Mouse (Mus musculus): ENCODE data around the gene Cd8b1. TPM values are rescaled to one million over a fixed set of nuclear protein-coding genes. Genes with fewer than 3 reads are reported as not detected.
"Not testable (repeated sequence)": the region's sequence is repeated elsewhere in the genome, so short reads cannot be mapped to it uniquely, and the experiment has no call there.

Gene Cd8b1
- polyA plus RNA-seq, 1 experiment from 2014 or later = not detected

DNA sequence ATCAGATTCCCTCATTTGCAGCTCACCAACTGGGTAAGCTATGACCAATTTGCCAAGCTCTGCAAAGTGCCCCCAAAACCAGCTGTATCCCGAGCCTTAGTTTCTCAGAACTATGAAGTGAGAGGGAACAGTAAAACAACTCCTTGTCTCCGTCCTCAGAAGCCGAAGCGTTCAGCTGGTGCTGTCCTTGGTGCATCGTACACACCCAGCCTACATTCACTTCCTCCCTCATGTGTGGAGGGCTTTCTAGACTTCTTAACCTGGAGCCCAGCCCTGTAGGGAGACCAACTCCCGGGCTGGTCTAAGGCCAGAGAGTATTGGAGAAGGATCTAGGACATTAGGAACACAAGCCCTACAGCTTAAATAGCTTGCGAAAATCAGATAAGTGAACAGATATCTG lies 7.9 kb downstream of the Cd8b1 start:
- WGBS = 88% methylated on average over 7 of the region's 7 CpGs
- H3K4me3 ChIP-seq = no peak overlapping the region
- H3K4me1 ChIP-seq = no peaks in the 10 kb centered on the region
- no peaks in the 10 kb centered on the region for H3K9me3 ChIP-seq
- no peaks in the 10 kb centered on the region for H3K36me3 ChIP-seq (replicated peaks)
- no peak overlapping the region for H3K9ac ChIP-seq
- H3K27me3 ChIP-seq (replicated peaks) = no peaks in the 10 kb centered on the region
- no peak for ATAC-seq (replicated peaks)
- H3K27ac ChIP-seq = no peak overlapping the region
- no peak overlapping the region for H3K4me2 ChIP-seq

DNA sequence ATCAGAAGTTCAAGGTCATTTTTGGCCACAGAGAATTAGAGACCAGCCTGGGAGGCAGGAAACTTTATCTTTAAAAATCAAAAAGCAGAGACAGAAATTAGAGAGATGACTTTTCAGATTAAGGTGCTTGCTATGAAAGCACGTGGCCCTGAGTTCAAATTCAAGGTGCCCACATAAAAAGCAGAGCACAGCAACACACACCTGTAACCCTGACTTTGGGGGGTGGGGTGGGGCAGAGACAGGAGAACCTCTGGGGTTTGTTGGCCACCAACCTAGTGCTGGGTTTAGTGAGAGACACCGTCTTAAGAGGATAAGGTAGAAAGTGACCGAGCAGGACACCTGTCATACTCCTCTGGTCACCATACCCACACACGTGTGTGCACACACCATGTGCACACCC lies 8.9 kb downstream of the Cd8b1 start:
- H3K9me3 ChIP-seq; H3K9ac ChIP-seq; H3K4me3 ChIP-seq; H3K4me2 ChIP-seq; H3K4me1 ChIP-seq; H3K27me3 ChIP-seq (replicated peaks); H3K36me3 ChIP-seq (replicated peaks); ATAC-seq (replicated peaks); H3K27ac ChIP-seq: not testable (repeated sequence)
- 93% methylated on average over 2 of the region's 4 CpGs for WGBS

DNA sequence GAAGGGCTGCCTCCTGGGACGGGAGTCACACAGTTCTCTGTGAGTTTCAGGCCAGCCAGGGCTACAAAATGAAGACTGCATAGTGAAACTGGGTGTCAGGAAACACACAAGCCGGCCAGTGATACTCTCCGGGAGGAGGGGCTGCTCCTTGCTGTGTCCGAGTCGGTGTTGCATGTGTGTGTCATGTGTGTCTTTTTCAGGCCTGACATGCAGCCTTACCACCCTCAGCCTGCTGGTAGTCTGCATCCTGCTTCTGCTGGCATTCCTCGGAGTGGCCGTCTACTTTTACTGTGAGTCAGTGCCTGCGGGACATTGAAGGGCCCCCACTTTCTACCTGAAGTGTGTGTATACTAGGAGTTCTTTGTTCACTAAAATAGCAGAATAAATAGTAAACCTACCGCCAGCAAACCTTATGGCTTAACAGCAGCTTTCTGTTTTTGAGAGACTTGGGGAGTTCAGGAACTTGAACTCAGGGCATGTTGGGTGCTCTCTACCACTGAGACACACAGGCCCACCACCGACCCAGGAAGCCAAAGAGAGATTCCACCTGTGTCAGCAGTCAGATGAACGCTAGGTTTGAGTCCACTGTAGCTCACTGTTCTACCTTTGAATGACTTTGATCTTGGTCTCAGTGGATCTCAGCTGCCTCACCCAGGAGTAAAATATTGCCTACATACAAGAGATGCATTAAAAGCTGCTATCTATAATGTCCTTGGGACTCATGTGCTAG lies 9.8 kb downstream of the Cd8b1 start:
- 80% methylated on average over 11 of the region's 11 CpGs for WGBS
- ATAC-seq (replicated peaks) = no peak

DNA sequence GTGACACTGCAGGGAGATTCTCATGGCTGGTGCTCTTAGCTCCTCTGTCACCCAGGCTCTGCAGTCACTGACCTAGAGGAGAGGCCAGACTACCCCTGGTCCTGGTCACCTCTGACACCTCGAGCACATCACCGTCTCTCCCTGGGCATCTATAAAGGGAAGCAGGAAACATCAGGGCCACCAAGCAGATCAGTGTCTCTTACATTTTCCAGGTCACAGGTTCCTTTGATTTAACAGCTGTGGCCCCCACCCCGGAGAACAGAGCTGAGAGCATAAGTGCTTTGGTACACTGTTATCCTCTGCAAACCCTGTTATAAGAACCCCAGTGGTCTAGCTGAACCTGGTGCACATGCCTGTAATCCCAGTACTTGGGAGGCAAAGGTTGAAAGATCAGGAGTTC lies 10.4 kb downstream of the Cd8b1 start:
- Histone ChIP-seq H3K4me1 (no peaks in the 10 kb centered on the region), H3K27me3 (replicated peaks) (no peaks in the 10 kb centered on the region), H3K27ac (no peak overlapping the region), H3K4me2 (no peak overlapping the region), H3K9ac (no peak overlapping the region), H3K36me3 (replicated peaks) (no peaks in the 10 kb centered on the region), H3K4me3 (no peak overlapping the region), H3K9me3 (no peaks in the 10 kb centered on the region)
- 69% methylated on average over 3 of the region's 3 CpGs for WGBS
- no peak for ATAC-seq (replicated peaks)

More for the DNA sequence above, 9.8 kb downstream of the Cd8b1 start:
- Histone ChIP-seq H3K36me3 (replicated peaks) (no peaks in the 10 kb centered on the region), H3K27ac (no peak overlapping the region), H3K9ac (no peak overlapping the region), H3K4me3 (no peak overlapping the region), H3K9me3 (no peaks in the 10 kb centered on the region), H3K4me2 (no peak overlapping the region), H3K4me1 (no peaks in the 10 kb centered on the region), H3K27me3 (replicated peaks) (no peaks in the 10 kb centered on the region)

DNA sequence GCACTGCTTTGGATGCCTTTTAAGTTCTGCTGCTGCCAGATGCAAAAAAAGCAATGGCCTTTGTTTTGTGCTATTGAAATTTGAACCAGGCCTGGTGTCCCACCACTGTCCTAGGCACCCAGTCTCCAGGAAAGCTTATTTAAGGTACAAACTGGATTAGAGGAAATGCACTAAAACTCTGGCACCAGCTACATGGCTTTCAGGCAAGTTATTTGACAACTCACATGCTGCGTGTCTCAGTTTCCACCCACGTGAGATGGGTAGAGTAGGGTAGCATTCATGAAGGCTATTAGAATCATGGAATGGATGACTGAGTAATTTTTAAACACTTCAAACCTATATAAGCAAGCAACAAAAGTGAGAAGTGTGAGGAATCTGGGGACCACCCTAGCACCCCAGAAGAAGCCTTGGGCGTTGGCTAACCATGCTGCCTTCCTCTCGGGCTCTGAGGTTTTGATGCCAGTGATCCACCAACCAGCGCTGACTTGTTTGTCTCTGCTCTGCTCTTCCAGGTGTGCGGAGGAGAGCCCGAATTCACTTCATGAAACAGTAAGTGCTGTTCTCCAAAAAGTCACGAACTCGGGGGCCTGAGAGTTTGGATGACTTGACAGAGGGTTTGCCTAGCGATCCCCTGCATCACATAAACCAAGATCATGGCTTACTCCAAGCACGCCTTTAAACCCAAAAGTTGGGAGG lies 11.1 kb downstream of the Cd8b1 start:
- WGBS = 92% methylated on average over 11 of the region's 11 CpGs
- no peak for ATAC-seq (replicated peaks)
- Histone ChIP-seq H3K4me3 (no peak overlapping the region), H3K4me1 (no peaks in the 10 kb centered on the region), H3K27ac (no peak overlapping the region), H3K4me2 (no peak overlapping the region), H3K9me3 (no peaks in the 10 kb centered on the region), H3K36me3 (replicated peaks) (no peaks in the 10 kb centered on the region), H3K27me3 (replicated peaks) (no peaks in the 10 kb centered on the region), H3K9ac (no peak overlapping the region)

DNA sequence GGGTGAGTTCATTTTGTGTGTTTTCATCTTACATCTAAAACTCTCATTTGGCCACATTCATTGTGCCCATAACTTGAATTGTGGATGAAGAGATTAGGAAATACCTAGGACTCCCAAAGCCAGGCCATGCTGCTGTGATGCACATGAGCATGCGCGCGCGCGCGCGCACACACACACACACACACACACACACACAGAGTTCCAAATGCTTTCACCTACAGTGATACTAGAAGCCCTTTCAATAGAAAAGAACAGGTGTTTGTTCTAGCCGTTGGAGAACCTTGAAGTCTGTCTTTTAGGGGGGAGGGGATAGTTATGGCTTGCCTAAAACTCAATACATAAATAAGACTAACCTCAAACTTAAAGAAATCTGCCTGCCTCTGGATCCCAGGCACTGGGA lies 15.1 kb downstream of the Cd8b1 start:
- Histone ChIP-seq H3K27ac (no peak overlapping the region), H3K36me3 (replicated peaks) (no peaks in the 10 kb centered on the region), H3K27me3 (replicated peaks) (no peaks in the 10 kb centered on the region), H3K9ac (no peak overlapping the region), H3K4me3 (no peak overlapping the region), H3K4me1 (no peaks in the 10 kb centered on the region), H3K9me3 (no peaks in the 10 kb centered on the region), H3K4me2 (no peak overlapping the region)
- no peak for ATAC-seq (replicated peaks)
- WGBS = 96% methylated on average over 8 of the region's 8 CpGs

DNA sequence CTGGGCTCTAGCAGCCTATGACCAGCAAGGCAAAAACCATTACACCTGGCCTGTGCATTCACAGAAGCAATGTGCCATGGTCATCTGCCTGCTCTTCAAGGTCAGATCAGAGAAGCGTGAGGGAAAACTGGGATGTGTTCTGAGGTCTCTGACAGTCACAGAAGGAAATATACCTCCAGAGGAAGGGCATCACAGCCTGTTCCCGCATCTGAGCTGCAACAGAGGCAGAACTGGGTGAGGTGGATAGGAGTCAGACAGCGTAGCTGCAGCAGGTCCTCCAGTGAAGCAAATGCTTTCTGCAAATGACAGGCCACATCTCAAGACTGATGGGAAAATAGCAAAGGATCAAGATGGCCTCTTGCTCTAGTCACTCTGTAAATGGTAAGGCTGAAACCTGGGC lies 16.4 kb downstream of the Cd8b1 start:
- no peaks in the 10 kb centered on the region for H3K4me1 ChIP-seq
- H3K4me2 ChIP-seq = no peak overlapping the region
- no peaks in the 10 kb centered on the region for H3K36me3 ChIP-seq (replicated peaks)
- no peak overlapping the region for H3K27ac ChIP-seq
- no peaks in the 10 kb centered on the region for H3K27me3 ChIP-seq (replicated peaks)
- ATAC-seq (replicated peaks) = no peak
- H3K4me3 ChIP-seq = no peak overlapping the region
- H3K9me3 ChIP-seq = no peaks in the 10 kb centered on the region
- no peak overlapping the region for H3K9ac ChIP-seq
- 89% methylated on average over 3 of the region's 3 CpGs for WGBS

DNA sequence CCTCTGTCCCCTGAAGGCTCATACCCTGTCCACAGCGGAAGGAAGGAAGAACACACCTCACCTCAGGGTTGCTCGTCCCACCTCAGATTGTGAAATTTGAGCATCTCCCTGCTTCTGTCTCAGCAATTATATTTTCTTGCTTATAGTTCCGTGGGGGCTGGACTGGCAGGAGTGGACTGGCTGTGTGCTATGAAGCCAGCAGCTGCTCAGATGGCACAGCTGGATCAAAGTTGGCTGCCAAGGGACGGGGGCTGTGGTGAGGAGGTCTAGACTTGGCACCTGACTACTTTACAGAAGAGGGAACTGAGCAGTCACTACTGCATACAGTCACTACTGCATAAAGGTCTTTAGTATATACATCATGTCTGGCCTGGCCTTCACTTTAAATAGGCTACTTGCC lies 16.8 kb downstream of the Cd8b1 start:
- Histone ChIP-seq H3K4me2 (no peak overlapping the region), H3K9ac (no peak overlapping the region), H3K9me3 (no peaks in the 10 kb centered on the region), H3K4me1 (no peaks in the 10 kb centered on the region), H3K27me3 (replicated peaks) (no peaks in the 10 kb centered on the region), H3K27ac (no peak overlapping the region), H3K4me3 (no peak overlapping the region), H3K36me3 (replicated peaks) (no peaks in the 10 kb centered on the region)
- no peak for ATAC-seq (replicated peaks)
- WGBS = 76% methylated on average over 4 of the region's 4 CpGs

DNA sequence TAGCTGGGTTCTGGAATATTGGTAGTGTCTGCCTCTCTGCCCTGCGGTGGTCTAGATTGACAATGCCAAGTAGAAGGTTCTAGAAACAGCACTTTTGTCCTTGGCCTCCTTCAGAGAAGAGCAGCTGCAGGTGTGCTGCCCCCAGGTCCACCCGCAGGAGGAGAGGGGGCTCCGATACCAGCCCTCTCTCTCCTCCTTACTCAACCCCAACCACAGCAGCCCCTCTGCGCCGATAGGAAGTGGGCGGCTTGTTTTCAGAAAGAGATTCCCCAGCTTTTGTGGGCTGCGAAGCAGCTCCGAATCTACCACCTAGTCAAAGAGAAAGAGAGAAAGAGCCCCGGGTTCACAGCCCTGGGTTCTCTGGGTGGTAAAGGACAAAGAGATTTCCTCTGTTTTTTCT lies 18.6 kb downstream of the Cd8b1 start:
- ATAC-seq (replicated peaks) = no peak
- Histone ChIP-seq H3K9me3 (no peaks in the 10 kb centered on the region), H3K27ac (no peak overlapping the region), H3K27me3 (replicated peaks) (no peaks in the 10 kb centered on the region), H3K4me3 (no peak overlapping the region), H3K4me2 (no peak overlapping the region), H3K4me1 (no peaks in the 10 kb centered on the region), H3K36me3 (replicated peaks) (no peaks in the 10 kb centered on the region), H3K9ac (no peak overlapping the region)
- WGBS = 89% methylated on average over 9 of the region's 9 CpGs

DNA sequence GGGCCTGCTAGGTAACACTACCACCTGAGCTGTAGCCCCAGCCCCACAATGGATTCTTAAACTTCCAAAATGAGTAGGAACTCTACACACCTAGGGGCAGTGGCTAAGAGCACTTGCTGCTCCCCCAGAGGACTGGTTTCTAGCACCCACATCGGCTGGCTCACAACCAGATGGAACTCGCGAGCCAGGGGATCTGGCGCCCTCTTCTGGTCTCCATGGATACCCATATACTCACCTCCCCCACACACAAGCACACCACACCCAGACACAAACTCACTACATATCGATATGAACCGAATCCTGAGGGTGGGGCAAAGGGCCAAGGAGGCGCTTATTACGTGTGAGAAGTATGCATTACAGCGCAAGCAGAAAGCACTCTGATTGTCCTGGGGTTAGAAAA lies 25.4 kb downstream of the Cd8b1 start:
- no peaks in the 10 kb centered on the region for H3K9me3 ChIP-seq
- no peak overlapping the region for H3K4me3 ChIP-seq
- no peak for ATAC-seq (replicated peaks)
- no peak overlapping the region for H3K4me2 ChIP-seq
- 97% methylated on average over 9 of the region's 9 CpGs for WGBS
- H3K4me1 ChIP-seq = no peaks in the 10 kb centered on the region
- no peaks in the 10 kb centered on the region for H3K27me3 ChIP-seq (replicated peaks)
- H3K36me3 ChIP-seq (replicated peaks) = no peaks in the 10 kb centered on the region
- no peak overlapping the region for H3K27ac ChIP-seq
- H3K9ac ChIP-seq = no peak overlapping the region

DNA sequence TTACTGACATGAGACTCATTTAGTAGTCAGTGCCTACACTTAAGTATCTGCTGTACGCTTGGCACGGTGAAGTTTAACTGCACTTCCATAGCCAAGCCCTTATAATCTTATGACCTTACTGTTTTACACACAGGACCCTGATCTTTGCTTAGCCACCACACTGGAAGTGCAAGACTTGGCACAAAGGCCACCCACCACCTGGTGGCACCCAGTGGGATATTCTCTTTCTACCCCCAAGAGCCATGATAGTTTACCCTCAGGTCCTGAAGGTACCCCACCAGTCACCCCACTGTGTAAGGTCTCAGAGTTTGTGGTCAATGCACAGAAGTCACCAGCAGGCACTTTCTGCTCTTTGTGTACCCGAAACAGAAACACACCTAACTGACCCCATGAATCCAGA lies 28.6 kb downstream of the Cd8b1 start:
- no peak overlapping the region for H3K4me3 ChIP-seq
- no peaks in the 10 kb centered on the region for H3K36me3 ChIP-seq (replicated peaks)
- no peak overlapping the region for H3K27ac ChIP-seq
- H3K4me2 ChIP-seq = no peak overlapping the region
- no peak overlapping the region for H3K9ac ChIP-seq
- WGBS = 94% methylated on average over 3 of the region's 3 CpGs
- H3K4me1 ChIP-seq = no peaks in the 10 kb centered on the region
- no peaks in the 10 kb centered on the region for H3K9me3 ChIP-seq
- no peaks in the 10 kb centered on the region for H3K27me3 ChIP-seq (replicated peaks)
- ATAC-seq (replicated peaks) = no peak

DNA sequence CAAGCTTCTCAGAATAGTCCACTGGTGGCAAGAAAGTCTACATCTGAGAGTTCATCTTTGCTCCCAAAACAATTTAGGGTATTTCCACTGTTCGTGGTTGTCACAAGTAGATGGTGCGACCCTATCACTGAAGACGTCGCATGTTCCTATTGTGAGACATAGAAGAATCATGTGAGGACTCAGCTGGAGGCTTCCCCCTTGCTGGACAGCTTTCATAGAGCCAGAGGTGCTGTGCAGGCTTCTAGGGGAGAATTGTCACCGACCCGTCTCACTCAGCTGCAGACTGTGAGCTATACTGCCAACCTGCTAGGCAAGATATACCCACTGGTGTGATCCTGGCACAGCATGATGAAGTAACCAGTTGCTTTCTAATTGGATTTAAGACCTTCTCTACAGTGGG lies 29.6 kb downstream of the Cd8b1 start:
- Histone ChIP-seq H3K27me3 (replicated peaks) (no peaks in the 10 kb centered on the region), H3K9me3 (no peaks in the 10 kb centered on the region), H3K4me2 (no peak overlapping the region), H3K27ac (no peak overlapping the region), H3K4me3 (no peak overlapping the region), H3K4me1 (no peaks in the 10 kb centered on the region), H3K9ac (no peak overlapping the region), H3K36me3 (replicated peaks) (no peaks in the 10 kb centered on the region)
- 89% methylated on average over 6 of the region's 6 CpGs for WGBS
- no peak for ATAC-seq (replicated peaks)

DNA sequence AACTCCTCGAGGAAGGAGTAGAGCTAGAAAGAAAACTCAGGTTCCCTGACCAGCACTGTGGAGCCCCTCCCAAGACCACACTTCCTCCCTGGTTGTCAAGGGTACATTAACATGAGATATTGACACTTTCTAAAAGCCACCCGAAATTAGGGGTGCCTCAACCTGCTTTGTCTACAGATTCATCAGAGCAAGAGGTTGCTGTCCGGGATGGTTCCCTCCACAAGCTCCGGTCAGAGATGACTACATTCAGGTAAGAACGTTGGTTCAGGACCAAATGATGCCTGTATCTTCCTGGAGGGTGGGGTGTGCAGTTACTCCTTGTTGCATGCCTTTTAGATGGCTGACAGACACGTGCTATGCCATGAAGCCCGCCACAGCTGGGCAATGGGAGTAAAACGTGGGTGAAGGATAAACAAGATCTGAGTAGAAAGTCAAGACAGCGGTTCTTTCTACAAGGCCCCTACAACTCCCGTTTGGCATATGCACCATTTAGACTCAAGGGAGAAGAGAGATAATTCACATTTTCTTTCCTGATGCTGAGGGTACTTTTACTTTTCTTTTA lies 30.4 kb downstream of the Cd8b1 start:
- Histone ChIP-seq H3K27ac (no peak overlapping the region), H3K4me3 (no peak overlapping the region), H3K4me1 (no peaks in the 10 kb centered on the region), H3K9ac (no peak overlapping the region), H3K9me3 (no peaks in the 10 kb centered on the region), H3K27me3 (replicated peaks) (no peaks in the 10 kb centered on the region), H3K4me2 (no peak overlapping the region), H3K36me3 (replicated peaks) (no peaks in the 10 kb centered on the region)
- WGBS = 84% methylated on average over 10 of the region's 10 CpGs
- no peak for ATAC-seq (replicated peaks)
